Comparison of ENCODE assay signal across 9 mouse cellular contexts in the genomic region with DNA sequence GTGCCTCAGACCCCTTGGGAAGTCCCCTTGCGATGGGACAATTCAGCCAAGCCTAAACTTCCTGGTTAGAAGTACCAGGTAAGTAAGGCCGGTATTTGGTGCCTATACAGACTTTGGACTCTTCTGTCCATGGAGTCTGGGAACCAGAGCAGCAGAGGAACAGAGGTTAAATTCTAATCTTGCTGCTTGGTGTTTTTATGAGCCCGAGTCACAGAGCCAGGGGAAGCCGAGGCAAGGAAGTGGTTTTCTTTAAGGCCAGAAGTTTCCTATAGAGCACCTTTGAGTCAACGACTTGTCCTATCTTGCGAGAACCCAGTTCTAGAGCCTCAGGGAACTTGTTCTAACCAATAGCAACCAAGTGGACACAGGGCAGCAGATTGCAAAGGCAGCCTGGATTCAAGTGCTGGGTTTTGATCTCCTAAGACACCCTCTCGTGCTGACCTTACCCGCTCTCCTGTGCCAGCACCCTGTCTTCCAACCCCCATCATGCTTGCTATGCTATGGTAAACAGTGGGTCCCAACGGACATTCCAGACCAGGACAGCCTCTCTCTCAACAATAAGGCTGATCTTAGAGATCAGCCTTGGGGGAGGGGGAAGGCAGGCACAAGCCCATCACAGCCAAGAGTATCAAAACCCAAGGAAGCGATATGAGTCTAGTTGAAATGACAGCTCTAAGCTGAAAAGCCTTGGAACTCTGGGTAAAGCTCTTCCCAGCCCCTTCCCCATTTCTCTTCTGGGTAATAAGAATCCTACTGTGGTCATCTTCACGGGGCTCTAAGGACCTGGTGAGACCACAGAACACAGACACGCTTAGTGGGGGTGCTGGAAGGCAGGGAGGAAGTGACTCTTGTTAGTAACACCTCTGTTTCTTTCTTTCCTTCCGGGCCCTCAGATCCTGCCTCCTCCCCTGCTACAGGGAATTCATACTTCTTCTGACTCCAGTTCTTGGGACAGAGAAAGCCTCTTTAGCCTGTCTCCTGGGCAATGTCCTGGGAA. TPM values are rescaled to one million over a fixed set of nuclear protein-coding genes. Genes with fewer than 3 reads are reported as not detected.
A peak's percentile ranks its signal among the peaks of the same experiment; 100 is the strongest.
DNase-seq lines count a peak whose midpoint lies in the region; ATAC-seq lines count a peak whose summit lies in the region.
"Had no signal": no experiment of that assay in that cellular context is flagged by ENCODE, and none has a peak within 500 bp of the region (broad histone marks: within the 10 kb centered on the region; RNA-seq: fewer than 3 reads in every experiment).

No protein-coding gene starts in this region.

- H3K36me3 ChIP-seq in hindbrain, embryonic 16.5 days (ENCODE audit: control insufficient read depth, insufficient read depth, low read length), result no peaks in the 10 kb centered on the region

- no peaks in the 10 kb centered on the region for H3K9me3 ChIP-seq in hindbrain, embryonic 16.5 days (ENCODE audit: control insufficient read depth, low read length)

- H3K27ac ChIP-seq in hindbrain, embryonic 16.5 days (ENCODE audit: low read depth, low read length), result no peak overlapping the region; the same call in 1 of the 2 replicates

- no peak for ATAC-seq in hindbrain, embryonic 16.5 days
- no peak for ATAC-seq in frontal cortex, adult (ENCODE audit: low TSS enrichment)

- H3K4me2 ChIP-seq in hindbrain, embryonic 16.5 days (ENCODE audit: low read length), result peak overlapping the region; percentile 94

- 65% methylated on average over 13 of the region's 13 CpGs for WGBS in hindbrain, embryonic 16.5 days

- H3K4me3 ChIP-seq in hindbrain, embryonic 16.5 days (ENCODE audit: low read length), result peak overlapping the region; percentile 75; the same call in 1 of the 2 replicates

- intact Hi-C loops in heart, postnatal 25 days (cut with DNase I), result loop anchor here (2.0 kb wide), 1 partner anchor 27 kb away; no protein-coding TSS in a partner anchor

- peak overlapping the region; percentile 87; the same call in 1 of the 2 replicates for H3K9ac ChIP-seq in hindbrain, embryonic 16.5 days (ENCODE audit: low read depth, low read length)

- peak; percentile 87 for DNase-seq in heart, adult 11 months
- DNase-seq in heart, postnatal 25 days (ENCODE audit: low spot score), result no peak
- peak; percentile 74 for DNase-seq in A20 (ENCODE audit: low read depth, low spot score)
- DNase-seq in lung, postnatal 36 days, result peak; percentile 71
- DNase-seq in layer of hippocampus, adult 9-10 months (ENCODE audit: low spot score), result no peak
- no peak for DNase-seq in left cerebral cortex, adult 9 months (ENCODE audit: low spot score in 2 of 2)

- H3K27me3 ChIP-seq in hindbrain, embryonic 16.5 days (replicated peaks; ENCODE audit: control insufficient read depth, insufficient read depth, low read length), result no peaks in the 10 kb centered on the region

- H3K4me1 ChIP-seq in hindbrain, embryonic 16.5 days (ENCODE audit: control insufficient read depth, insufficient read depth, low read depth, low read length), result peaks cover 26% of the 10 kb centered on the region

RNA-seq across cellular contexts. Expression of gene Ppp1r16b, which starts 4.3 kb away (rescaled TPM):
- 10 to 100 TPM; 15.0 to 15.3 TPM for total RNA-seq in heart, postnatal 25 days (2021)
- 26.4 and 27.2 TPM in 2 replicates for polyA plus RNA-seq in hindbrain, embryonic 16.5 days (2015; fragmentation: Nextera tagmentation; extraction: Ambion mirVana)

RNA-seq across cellular contexts. Expression of gene Actr5, which starts 44.8 kb away (rescaled TPM):
- 1 to 10 TPM; 5.3 to 5.5 TPM for total RNA-seq in heart, postnatal 25 days (2021)
- 6.2 and 12.0 TPM in 2 replicates for polyA plus RNA-seq in hindbrain, embryonic 16.5 days (2015; fragmentation: Nextera tagmentation; extraction: Ambion mirVana)

RNA-seq across cellular contexts. Expression of gene Slc32a1, which starts 58.9 kb away (rescaled TPM):
- total RNA-seq in heart, postnatal 25 days (2021), result not detected
- 10.4 and 15.0 TPM in 2 replicates for polyA plus RNA-seq in hindbrain, embryonic 16.5 days (2015; fragmentation: Nextera tagmentation; extraction: Ambion mirVana)
- total RNA-seq: hematopoietic stem cell, adult 5-6 weeks had no signal

Comparison
In these comparisons a context has a peak if more than half of its experiments do, and no peak if none do; other contexts are left out.
1. DNase-seq: peak in heart, adult 11 months (single experiment), A20 (single experiment) and lung, postnatal 36 days (single experiment); none in heart, postnatal 25 days (single experiment), layer of hippocampus, adult 9-10 months (single experiment) and left cerebral cortex, adult 9 months (0 of 2).